Mouse (Mus musculus) ovary, postnatal 10 days (tissue): Measurements from ENCODE around the gene Cmip.

Experiments
- DNase-seq: peaks from one replicate; pipeline ENCODE4 v3.0.0; 2022; ENCODE audit warnings: low spot score

Gene Cmip

DNA sequence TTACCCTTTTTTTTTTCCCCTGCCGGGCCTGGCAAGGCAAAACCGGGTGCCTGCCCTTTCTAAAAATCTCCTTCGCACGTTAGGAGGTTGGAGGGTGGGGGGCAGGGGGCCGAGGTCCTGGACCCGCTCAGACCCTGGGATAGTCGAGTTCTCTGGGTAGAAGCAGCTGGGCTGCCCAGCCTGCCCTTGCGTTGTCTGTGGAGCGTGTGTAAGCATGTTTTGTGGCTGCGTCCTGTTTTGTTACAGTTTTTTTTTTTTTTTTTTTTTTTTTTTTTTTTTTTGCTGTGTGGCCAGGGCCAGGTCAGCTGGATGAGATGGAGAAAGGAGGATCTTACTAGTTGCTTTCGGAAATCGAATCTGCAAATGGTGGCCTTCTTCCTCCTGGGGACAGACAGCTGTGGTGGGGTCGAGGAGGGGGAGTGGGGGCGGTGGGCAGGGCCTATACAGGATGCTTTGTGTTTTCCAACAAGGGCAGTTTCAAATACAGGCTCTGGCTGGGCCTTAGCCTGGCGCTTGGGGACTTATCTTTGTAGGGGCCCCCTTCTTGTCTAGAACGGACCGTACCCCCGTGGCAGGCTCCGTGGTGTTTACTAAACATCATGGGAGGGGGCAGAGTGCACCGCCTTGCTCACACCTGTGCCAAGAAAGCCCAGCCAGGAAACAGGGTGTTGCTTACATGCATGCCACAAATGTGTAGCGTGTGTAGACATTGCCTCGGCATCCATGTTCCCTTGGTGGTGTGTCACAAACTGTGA lies 1.1 kb downstream of the Cmip start:
- DNase-seq = no peak

DNA sequence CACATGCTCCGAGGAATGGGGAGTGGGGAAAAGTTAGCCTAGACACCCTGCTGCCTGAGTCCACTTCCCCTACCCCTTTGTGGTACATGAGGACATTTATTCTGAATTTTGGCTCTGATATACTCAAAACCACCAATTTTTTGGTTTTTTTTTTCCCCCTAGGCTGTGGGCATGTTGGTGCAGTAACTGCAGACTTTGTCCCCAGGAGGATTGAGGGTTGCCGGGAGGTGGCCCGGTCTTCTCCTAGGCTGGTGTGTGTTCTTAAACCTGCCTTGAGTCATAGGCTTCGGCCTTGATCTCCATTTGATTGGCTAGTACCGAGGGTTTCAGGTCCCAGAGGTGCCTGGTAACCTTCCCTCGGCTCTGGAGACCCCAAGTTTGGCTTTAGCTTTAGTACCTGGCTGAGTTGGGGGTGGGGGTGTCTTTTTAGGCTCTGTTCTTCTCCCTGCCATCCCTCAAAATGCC lies 1.7 kb downstream of the Cmip start:
- DNase-seq = no peak

DNA sequence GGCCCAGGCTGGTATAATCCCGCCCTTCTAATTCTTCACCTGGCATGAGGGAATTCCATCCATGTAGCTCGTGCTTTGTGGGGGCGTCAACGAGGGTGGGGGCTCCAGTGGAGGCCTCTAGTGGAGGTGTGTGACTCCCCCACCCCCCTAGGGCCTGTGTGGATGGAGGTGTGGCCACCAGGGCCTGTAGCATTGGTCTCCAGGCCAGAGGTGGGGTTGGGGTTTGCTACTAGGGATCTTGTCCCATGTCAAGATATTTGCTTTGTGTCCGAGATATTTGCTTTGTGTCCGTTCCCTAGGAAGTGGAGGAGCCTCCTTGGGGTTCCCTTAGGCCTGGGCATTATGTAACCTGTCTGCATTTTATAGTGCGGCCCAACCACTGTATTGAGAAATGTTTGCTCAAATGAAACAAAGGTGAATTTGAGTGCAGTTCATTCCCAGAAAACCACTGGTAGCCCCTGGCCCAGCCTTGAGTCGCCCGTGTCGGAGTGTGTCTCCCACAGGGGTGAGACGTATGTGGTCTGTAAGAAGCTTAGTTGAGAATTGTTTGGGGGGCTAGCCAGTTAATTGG lies 2.7 kb downstream of the Cmip start:
- no peak for DNase-seq

DNA sequence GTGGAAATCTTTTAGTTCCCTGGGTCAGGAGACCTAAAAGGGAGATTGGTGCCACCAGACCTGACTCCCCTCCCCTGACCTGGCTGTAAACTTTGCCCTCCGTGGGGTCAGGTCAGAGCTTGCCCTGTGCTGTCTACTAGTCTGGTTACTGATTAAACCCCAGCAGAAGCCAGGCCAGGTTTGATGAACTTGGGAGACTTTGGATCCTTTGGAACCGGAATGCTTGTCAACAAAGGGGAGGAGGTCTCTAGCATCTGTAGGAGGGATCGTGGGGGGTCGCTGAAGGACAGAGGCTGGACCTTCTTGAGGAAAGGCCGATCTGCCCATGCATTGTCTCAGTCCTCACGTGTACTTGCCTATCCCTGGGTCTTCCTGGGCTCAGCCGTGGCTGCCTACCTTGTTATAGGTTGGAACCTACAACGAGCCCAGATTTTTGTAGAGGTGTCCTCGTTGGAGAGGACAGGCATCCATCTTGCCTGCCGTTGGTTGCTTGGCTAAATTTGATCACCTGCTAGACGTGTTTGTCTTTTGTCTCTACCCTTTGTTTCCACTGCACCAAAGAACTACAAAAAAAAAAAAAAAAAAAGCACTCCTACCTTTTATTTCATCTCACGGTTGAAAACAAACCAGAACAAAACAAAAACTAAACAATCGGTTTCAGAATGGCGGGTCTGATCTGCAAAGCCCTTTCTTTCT lies 3.5 kb downstream of the Cmip start:
- DNase-seq = no peak

DNA sequence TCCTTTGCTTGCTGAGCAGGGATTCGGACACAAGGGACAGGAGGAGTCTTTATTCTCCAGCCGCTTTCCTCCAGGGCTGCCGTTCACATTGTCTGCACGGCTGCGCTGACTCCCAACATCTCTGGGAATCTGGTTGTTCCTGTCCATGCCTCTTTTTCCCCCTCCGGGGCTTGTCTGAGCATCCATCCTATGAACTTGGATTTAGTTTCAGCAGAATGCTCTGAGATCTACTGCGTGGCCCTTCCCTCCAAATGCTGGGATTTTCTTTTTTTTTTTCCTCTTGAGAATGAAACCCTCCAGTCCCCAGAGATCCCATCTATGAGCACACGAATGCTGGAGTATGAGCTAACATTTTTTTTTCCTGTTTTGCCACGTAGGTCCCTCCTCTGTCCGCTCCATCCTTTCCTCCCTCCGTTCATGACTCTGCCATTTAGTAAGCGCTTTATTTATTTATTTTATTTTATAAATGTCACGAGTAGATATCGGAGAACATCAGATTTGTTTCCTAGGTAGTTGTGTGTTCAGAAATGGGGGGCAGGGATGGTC lies 4.1 kb downstream of the Cmip start:
- no peak for DNase-seq

DNA sequence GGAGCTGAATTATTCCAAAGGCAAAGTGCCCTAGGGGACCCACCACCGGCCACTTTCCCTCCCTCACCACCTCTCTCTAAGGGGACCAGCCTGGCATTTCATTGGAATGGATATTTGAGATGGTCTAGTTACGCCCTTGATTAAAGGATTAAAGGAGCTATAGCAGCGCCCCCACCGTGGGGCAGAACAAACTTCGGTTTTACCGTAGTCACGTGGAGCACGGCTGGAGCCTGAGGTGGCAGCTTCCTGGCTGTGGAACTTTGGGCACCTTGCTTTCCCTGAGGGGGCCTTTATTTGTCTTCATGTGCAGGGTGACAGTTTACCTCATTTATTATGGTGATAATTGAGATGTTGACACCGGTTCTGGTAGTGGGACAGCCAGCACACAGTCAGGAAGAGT lies 4.8 kb downstream of the Cmip start:
- DNase-seq = no peak

DNA sequence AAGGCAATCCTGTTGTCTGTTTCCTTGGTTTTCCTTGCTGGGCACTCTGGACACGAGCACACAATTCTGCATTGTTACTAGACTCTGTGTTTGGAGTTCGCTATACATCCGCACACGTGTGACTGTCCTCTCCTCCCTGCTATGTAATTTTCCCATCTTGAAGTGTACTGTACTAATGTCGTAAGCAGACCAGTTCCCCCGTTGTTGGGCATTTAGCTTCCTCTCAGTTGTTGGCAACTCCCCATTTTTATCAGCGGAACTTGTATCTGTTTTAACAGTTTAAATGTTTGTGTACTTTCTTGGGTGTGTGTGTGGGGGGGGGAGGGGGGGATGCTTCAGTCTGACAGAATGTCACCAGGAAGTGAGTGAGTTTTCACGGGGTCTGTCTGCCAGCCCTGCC lies 5.8 kb downstream of the Cmip start:
- DNase-seq = no peak

DNA sequence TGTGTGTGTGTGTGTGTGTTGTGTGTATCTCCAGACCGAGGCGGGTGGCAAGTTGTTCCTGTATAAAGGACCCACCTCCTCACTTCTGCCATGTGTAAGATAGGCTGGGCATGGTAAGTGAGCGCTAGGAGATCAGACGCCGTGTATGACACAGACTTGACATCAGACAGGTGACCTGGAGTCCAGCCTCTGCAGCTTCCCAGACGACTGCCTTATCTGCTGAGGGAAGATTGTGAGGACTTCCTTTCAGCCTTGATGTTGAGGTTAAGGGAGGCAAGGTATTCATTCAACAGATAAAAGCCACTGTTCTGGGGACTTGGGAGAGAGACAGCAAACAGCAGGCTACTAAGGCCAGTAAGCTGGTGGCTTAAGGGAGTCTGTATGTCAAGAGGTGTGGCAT lies 6.6 kb downstream of the Cmip start:
- no peak for DNase-seq

DNA sequence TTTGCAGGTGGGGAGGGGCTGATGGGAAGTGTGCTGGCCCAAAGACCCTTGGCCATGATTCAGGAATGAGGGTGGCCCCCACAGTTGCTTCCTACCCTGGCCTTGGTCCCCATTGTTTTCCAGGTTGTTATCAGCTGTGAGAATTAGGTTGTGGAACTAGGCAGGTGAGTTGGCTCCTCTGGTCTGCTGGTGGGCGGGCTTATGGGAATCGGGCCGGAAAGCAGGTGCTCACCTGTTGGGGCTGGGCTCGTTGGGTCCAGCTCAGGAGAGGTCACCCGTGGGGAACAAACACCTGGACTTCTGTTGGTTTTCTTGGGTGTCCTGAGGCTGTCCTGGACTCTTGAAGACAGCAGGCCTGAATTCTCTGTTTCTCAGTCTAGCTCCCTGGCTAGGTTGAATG lies 8.2 kb downstream of the Cmip start:
- DNase-seq = no peak

DNA sequence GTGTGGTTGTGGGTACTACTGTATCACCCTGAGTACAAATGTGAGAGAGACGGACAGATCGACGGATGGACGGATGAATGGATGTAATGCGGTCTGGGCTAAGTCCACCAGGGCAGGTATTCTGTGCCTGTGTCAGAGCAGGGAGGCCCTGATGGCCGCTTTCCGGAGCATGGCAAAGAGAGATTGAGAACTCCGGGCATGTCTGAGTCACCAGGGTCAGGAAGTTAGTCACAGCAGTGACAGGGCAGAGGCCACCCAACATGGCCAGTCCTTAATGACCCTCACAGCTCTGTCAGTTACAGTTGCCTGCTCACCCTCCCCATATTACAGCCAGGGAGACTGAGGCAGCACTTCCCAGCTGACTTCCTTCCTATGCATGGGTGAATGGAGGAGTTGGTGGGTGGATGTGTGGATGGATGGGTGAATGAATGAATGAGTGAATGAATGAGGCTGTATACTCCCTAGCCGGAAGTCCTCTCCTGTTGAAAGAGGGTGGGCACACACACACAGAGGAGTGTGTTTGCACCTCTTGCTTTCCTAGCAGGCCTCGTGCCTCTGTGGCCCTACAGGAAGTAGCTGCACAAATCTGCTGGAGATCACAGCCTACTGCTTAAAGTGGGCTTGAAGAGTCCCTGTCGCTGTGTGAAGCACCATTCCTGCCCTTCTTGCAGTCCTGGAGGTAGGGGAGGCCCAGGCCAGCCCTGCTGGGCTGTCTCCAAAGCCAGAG lies 10.7 kb downstream of the Cmip start:
- no peak for DNase-seq

DNA sequence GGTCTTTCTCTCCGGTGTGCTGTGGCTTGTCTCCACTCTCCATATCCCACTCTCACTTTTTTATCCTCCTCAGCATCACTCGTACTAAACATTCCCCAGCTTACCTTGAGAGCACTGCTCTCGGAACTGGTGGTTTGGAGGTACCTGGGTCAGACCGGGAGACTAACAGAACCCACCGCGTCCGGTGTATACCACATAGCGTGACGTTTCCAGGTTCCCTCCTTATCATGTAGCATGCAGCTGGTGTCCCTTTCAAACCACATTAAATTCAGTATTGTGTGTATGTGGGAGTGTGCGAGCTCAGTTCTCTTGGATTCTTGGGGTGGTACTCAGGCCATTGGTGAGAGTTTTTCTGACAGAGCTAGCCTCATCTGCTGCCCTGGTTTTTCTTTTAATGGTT lies 21.4 kb downstream of the Cmip start:
- no peak for DNase-seq

DNA sequence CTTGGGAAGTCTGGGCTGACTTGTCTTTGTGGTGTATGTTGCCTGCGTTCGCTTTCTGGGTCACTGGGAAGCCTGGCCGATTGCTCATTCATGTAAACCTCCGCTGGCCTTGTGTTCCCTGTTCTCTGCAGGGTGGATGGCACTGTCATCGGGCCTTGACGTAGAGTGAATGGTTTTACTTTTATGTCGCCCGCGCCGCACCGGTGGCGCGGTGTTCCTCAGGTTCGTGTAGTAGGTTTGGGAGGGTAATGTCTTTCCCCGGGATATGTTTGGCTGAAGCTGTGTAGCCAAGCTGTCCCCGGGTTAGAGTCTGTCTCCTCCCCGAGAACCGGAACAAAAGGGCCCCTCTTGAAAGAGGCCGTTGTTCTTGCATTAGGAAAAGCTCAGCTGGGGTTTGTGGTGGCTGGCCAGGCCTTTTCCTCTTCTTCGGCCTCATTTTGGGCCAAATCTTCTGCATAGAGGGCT lies 21.8 kb downstream of the Cmip start:
- no peak for DNase-seq

DNA sequence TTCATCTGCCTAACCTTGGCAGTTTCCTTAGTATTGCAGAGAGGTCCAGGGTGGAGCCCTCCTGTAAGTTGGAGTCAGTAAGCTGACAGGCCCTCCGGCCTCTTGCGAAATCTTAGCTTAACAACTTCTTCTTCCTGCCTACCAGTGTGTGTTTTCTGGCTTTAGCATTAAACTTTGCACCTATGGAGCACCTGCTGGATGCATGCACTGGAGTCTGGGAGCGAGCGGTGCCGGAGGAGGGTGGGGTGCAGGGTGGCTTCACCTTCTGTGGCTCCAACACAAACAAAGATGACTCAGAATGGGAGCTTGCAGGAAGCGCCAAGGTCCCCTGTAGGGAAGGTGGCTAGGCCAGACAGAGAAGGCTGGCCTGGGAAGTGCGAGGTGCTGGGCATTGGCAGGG lies 23.6 kb downstream of the Cmip start:
- DNase-seq = no peak

DNA sequence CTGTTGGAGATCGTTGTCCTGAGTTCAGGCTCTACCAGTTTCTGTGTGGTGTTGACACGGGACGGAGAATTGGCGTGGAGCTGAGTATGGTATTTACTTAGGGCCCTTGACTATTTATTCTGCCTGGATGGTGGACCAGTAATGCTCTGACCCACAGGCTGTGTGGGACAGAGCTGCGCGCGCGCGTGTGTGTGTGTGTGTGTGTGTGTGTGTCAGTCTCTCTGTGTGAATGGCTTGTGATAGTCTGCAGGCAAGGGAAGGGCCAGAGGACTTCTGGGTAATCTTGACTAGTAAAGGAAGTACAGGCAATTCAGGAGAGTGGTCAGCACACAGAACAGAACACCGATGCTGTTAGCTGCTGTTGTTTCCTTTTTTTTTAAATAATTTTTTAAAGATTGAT lies 24.8 kb downstream of the Cmip start:
- no peak for DNase-seq

DNA sequence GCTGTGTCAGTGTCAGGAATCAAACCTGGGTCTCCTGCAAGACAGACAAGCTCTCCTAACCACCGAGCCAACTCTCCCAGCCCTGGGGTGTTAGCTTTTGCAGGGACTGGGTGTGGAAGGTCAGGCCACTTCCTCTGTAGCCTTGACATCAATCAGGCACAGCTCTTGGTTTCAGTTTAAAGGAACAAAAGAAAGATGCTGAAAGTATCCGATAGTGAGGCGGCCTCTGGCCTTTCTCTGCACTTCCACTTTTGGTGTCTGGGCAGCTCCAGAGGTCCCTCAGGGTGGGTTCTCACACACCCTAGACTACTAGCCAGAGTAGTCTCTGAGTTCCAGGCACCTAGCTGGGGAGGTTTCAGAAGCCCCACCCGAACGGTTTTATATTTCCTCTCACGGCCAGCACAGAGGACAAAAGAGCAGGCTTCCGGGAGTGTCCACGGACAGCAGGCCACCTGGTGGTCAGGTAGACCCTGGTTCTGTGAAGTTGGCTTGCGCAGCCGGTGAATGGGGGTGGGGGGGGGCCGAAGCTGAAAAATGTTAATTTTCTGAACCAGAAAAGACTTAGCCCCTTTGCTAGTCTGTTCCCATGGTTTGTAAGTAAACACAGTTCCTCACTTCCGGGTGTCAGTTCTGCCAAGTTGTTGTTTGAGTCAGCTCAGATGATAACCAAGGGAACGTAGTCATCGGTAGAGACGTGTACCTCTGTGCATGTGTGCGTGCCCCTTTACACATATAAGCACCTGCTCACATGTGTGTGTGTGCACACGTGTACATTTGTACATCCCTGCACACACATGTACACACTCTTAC lies 25.5 kb downstream of the Cmip start:
- DNase-seq = no peak

DNA sequence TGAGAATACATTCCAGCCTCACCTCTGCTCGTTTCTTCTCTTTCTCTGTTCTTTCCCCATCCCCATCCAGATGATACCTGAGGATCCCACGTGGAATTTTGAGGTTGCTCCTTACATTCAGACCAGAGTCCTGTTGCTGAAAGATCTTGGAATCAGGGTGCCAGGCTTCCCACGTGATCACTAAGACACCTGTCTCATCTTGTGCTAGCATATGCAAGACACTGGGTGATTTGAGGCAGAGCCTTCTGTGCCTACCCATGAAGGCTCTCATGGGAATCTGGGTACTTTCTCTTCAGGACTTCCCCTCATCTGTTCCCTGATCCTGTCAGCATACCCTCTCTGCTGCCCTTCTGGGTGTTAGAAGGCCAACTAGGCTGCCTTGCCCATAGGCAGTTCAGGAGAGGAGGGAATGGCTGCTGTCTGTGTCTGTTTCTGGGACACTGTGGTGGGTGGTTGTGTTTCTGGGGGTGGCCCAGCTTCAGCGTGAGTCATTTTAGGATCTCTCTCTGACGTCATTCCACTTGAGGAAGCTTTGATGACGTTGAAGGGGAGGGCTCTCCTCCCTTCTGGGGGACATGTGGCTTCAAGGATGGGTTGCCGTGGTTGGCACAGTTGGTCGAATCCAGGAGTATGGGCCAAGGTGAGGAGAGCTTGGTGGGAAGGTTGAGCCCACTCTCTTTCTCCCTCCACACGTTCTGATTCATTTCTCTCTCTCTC lies 28.1 kb downstream of the Cmip start:
- DNase-seq = no peak

DNA sequence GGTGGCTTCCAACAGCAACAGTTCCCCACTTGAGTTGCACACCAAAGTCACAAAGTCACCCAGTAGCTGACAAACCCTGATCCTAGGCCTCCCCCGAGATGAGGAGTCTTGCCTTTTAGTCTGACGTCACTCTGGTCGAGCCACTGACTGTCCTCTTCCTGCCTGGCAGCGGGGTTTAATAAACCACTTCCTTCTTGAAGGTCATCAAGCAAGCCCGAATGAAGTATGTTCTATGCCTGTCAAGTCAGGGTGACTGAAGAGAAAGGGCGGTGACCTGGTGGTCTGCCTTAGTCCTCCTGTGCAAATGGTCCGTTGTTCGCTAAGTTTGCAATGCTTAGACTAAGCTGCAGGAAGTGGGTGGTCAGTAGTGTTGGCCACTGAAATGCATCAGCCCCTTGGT lies 31.1 kb downstream of the Cmip start:
- DNase-seq = no peak

DNA sequence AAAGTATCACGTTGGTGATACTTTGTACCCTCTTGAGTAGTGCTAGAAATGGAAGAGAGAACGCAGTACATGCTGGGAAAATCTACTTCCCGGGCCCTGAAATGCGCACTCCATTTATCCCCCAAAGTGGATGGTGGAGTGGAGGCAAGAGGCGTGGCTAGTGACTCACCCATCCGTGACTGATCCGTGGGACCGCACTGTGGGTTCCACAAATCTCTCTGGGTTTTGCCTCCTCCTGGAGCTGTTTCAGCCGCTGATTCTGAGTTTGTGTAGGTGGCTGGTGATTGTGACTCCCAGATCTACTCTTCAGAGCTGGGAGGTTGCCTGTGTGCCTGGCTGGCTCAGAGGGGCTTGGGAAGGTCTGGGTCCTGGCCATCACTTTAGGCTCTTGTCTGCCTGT lies 32.2 kb downstream of the Cmip start:
- DNase-seq = no peak

DNA sequence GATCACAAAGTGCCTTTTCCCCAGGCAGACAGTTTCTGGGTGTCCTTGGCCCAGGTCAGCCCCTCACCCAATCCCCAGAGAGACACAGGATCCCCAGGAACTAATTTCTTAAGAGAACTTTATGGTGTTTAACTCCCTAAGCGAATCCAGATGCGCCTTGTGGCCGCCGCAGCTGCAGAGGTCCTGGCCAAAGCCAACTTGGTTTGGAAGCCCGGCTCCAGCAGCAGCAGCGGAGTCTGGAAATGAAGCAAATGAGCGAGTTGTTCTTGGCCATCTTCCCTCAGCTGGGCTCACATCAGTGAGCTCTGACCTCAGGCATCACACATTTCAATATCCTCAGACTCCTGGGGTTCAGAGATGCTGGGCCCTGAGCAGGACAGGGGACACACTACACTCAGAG lies 33.6 kb downstream of the Cmip start:
- DNase-seq = no peak

DNA sequence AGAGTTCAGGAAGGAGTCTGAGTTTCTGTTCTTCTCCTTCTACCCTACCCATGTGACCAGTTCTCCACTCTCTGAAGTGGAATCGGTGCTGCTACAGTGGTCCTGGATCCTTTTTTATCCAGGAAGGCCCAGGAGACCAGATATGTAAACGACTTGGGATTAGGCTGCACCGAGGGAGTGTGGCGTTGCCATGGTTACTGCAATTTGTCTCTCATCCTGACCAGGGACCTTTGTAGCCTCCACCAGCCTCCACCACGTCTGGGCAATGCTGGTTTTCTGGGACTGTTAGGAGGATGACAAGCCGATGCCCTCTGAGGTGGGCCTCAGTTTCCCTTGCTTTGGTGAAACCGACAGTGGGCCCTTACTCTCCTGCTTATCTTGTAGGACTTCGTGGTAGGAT lies 35.4 kb downstream of the Cmip start:
- DNase-seq = no peak

DNA sequence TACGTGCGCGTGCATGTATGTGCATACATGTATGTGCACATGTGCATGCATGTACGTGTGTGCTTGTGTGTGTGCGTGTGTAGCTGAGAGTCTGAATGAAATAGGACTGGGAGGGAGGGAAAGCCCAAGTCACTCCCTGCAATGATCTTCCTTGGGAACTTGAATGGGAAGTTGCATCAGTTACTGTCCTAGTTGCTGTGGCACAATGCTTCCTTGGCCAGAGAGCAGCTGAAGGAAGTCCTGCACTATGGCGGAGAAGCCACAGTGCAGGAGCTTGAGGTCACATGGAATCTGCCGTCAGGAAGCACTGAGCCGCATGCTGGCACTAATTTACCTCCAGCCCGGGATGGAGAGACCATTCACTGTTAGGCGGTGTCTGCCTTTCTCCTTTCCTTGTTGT lies 37.9 kb downstream of the Cmip start:
- no peak for DNase-seq
